Mouse (Mus musculus) megakaryocyte, embryonic 14.5 days (primary cell): ENCODE data around the gene Ceacam18. TPM values are rescaled to one million over a fixed set of nuclear protein-coding genes. Genes with fewer than 3 reads are reported as not detected.
"Not testable (repeated sequence)": the region's sequence is repeated elsewhere in the genome, so short reads cannot be mapped to it uniquely, and the experiment has no call there.

Experiments
- H3K27me3 ChIP-seq: replicated peaks from 2 replicates; pipeline ENCODE3; 2012; ENCODE audit warnings: inconsistent platforms
- H3K36me3 ChIP-seq: replicated peaks from 2 replicates; pipeline ENCODE3; 2012; ENCODE audit warnings: low read length, inconsistent platforms, mixed read lengths
- H3K4me1 ChIP-seq: 2 replicates; pipeline ENCODE4 v1.6.1; 2012; ENCODE audit warnings: inconsistent platforms
- H3K4me3 ChIP-seq: replicated peaks from 2 replicates; pipeline ENCODE3; 2012; ENCODE audit warnings: moderate library complexity, mild to moderate bottlenecking, inconsistent platforms
- H3K9me3 ChIP-seq: 2 replicates; pipeline ENCODE4 v1.6.1; 2012; ENCODE audit warnings: inconsistent platforms
- FLI1 ChIP-seq: IDR thresholded peaks from 2 replicates; pipeline ENCODE4 v1.6.1; 2012; ENCODE audit warnings: low read length, inconsistent platforms, mixed read lengths
- GATA1 ChIP-seq: IDR thresholded peaks from 3 replicates; pipeline ENCODE4 v1.6.1; 2012; ENCODE audit warnings: mixed read lengths, low read length, inconsistent platforms, borderline replicate concordance
- polyA plus RNA-seq: library from polyadenylated mRNA; stranded (reverse); fragments of >175 nt; gene quantifications from 2 replicates; pipeline ENCODE4 v1.2.3, GENCODE M21; 2012; ENCODE audit warnings: low replicate concordance; ENCODE audit not compliant: insufficient read depth

Gene Ceacam18
- polyA plus RNA-seq, 1 experiment, result not detected

GRCm38 (mm10) chr7:43680960-43681359 lies 46.5 kb downstream of the Ceacam18 start:
- Histone ChIP-seq H3K9me3 (peaks cover 16% of the 10 kb centered on the region), H3K27me3 (peaks cover 20% of the 10 kb centered on the region), H3K4me1 (peaks cover 11% of the 10 kb centered on the region; the same call in 1 of the 2 replicates), H3K36me3 (peaks cover 25% of the 10 kb centered on the region), H3K4me3 (no peak overlapping the region)
- TF ChIP-seq GATA1, result no peak

- H3K36me3 ChIP-seq, H3K9me3 ChIP-seq, H3K4me3 ChIP-seq: not testable (repeated sequence)
- peaks cover 11% of the 10 kb centered on the region; the same call in 1 of the 2 replicates for H3K4me1 ChIP-seq
- H3K27me3 ChIP-seq, result peaks cover 21% of the 10 kb centered on the region
Observed at GRCm38 (mm10) chr7:43682511-43682910, 48.0 kb downstream of the Ceacam18 start.

- Histone ChIP-seq H3K9me3 (no peaks in the 10 kb centered on the region), H3K27me3 (peaks cover 30% of the 10 kb centered on the region)
Observed at GRCm38 (mm10) chr7:43685088-43685487, 50.6 kb downstream of the Ceacam18 start.

GRCm38 (mm10) chr7:43690118-43690517 lies 55.6 kb downstream of the Ceacam18 start, which contains the start of gene Klk14:
Gene Klk14 (plus strand): TSS chr7:43690418.
- Histone ChIP-seq H3K9me3 (peaks cover 5% of the 10 kb centered on the region; the same call in 1 of the 2 replicates), H3K36me3 (no peaks in the 10 kb centered on the region), H3K27me3 (peaks cover 15% of the 10 kb centered on the region), H3K4me1 (peaks cover under 1% of the 10 kb centered on the region; the same call in 1 of the 2 replicates), H3K4me3 (no peak within 1 kb of the TSS)
- TF ChIP-seq GATA1 (no peak), FLI1 (no peak)

More at GRCm38 (mm10) chr7:43685088-43685487, 50.6 kb downstream of the Ceacam18 start:
- no peak for TF ChIP-seq GATA1
- TF ChIP-seq FLI1, result no peak
- peaks cover 11% of the 10 kb centered on the region; the same call in 1 of the 2 replicates for H3K4me1 ChIP-seq
- H3K4me3 ChIP-seq, result no peak overlapping the region
- no peaks in the 10 kb centered on the region for H3K36me3 ChIP-seq

Other genes with a start within 250 kb of the Ceacam18 start
- 0.10 TPM in 1 of 2 replicates, not detected in the other for gene Siglecg, start 226.5 kb upstream of the Ceacam18 start, polyA plus RNA-seq
- 1.4 and 9.3 TPM in 2 replicates for gene Lim2, start 207.0 kb upstream of the Ceacam18 start, polyA plus RNA-seq
- 2.9 and 10.0 TPM in 2 replicates for gene Nkg7, start 197.6 kb upstream of the Ceacam18 start, polyA plus RNA-seq
- not detected in 2 replicates for gene Cldnd2, start 193.9 kb upstream of the Ceacam18 start, polyA plus RNA-seq
- gene Etfb, start 190.6 kb upstream of the Ceacam18 start, polyA plus RNA-seq, result 68.1 and 368 TPM in 2 replicates
- 0.75 TPM in 1 of 2 replicates, not detected in the other for gene Gm45233, start 190.6 kb upstream of the Ceacam18 start, polyA plus RNA-seq
- 3.3 and 9.4 TPM in 2 replicates for gene Vsig10l, start 171.6 kb upstream of the Ceacam18 start, polyA plus RNA-seq
- not detected in 2 replicates for gene Iglon5, start 144.6 kb upstream of the Ceacam18 start, polyA plus RNA-seq
- not detected in 2 replicates for gene 4931406B18Rik, start 128.8 kb upstream of the Ceacam18 start, polyA plus RNA-seq
- gene Cd33, start 90.3 kb upstream of the Ceacam18 start, polyA plus RNA-seq, result 0.35 TPM in 1 of 2 replicates, not detected in the other
- gene Zfp658, start 72.5 kb upstream of the Ceacam18 start, polyA plus RNA-seq, result not detected in 2 replicates
- gene Zfp719, start 55.1 kb upstream of the Ceacam18 start, polyA plus RNA-seq, result 0.62 TPM in 1 of 2 replicates, not detected in the other
- gene Zfp819, start 27.5 kb upstream of the Ceacam18 start, polyA plus RNA-seq, result not detected in 2 replicates
- not detected in 2 replicates for gene Siglece, start 25.5 kb downstream of the Ceacam18 start, polyA plus RNA-seq
- gene Ctu1, start 37.3 kb downstream of the Ceacam18 start, polyA plus RNA-seq, result 6.6 and 15.5 TPM in 2 replicates
- gene Klk14, start 55.7 kb downstream of the Ceacam18 start, polyA plus RNA-seq, result not detected in 2 replicates
- gene Klk13, start 77.9 kb downstream of the Ceacam18 start, polyA plus RNA-seq, result not detected in 2 replicates
- gene Klk12, start 134.2 kb downstream of the Ceacam18 start, polyA plus RNA-seq, result not detected in 2 replicates
- gene Klk11, start 139.9 kb downstream of the Ceacam18 start, polyA plus RNA-seq, result not detected in 2 replicates
- gene Klk10, start 146.3 kb downstream of the Ceacam18 start, polyA plus RNA-seq, result not detected in 2 replicates
- gene Klk9, start 157.2 kb downstream of the Ceacam18 start, polyA plus RNA-seq, result not detected in 2 replicates
- 4.3 and 26.2 TPM in 2 replicates for gene Klk8, start 162.9 kb downstream of the Ceacam18 start, polyA plus RNA-seq
- gene Klk7, start 176.6 kb downstream of the Ceacam18 start, polyA plus RNA-seq, result not detected in 2 replicates
- gene Klk6, start 189.8 kb downstream of the Ceacam18 start, polyA plus RNA-seq, result not detected in 2 replicates
- not detected in 2 replicates for gene Klk5, start 207.3 kb downstream of the Ceacam18 start, polyA plus RNA-seq
- gene Klk4, start 246.5 kb downstream of the Ceacam18 start, polyA plus RNA-seq, result not detected in 2 replicates